Mouse (Mus musculus): ENCODE results near the gene Derl3. TPM values are rescaled to one million over a fixed set of nuclear protein-coding genes. Genes with fewer than 3 reads are reported as not detected.

The Derl3 gene
- total and polyA plus RNA-seq, 3 experiments, result 13.1 to 36.6 (median 36.2) TPM

DNA sequence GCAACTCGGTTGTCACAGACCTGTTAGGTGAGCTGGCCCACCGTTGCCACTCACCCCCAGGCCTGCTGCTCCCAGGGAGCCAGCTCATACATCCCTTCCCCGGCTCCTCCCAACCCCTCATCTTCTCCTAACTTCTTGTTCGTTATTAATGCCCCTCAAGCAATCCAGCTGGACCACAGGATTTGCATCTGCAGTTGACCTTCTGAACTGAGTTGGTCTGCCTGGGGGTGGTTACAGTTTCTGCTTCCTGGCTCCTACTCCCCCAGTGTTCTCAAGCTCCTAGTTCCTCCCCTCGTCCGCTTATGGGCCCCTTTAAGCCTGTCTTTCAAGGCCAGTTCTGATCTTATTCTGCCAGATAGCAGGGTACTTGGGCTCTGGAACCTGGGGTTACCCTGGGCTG lies 1.4 kb downstream of the Derl3 start:
- H3K36me3 ChIP-seq (replicated peaks in 1 of 2; ENCODE audit: control insufficient read depth in 1 of 2, insufficient read depth in 1 of 2, low read length in 1 of 2), result peaks cover 7 to 56% of the 10 kb centered on the region in 2 experiments

DNA sequence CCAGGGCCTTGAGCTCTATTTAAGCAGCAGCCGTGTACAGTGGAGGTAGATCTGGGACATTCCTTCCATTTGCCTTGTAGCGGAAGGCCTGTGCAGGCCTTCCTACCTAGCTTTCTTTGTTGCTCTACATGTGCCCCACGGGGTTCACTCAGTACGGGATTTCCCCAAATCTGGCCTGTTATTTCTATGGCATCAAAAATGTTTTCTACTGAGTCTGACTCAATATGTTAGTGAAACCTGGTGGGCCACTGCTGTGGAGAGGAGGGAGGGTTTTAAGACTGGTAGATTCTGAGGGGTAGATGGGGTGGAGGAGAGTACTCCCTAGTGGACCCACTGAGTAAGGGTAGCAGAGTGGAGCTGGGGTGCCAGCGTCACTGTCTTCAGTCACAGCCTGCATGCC lies 2.5 kb downstream of the Derl3 start:
- Histone ChIP-seq H3K4me1 (ENCODE audit: control insufficient read depth in 1 of 2, insufficient read depth in 2 of 2) (peaks cover 33 to 70% of the 10 kb centered on the region in 2 experiments), H3K9ac (ENCODE audit: insufficient read depth, low read depth) (peak overlapping the region; percentile 51; the same call in 1 of the 2 replicates), H3K9me3 (replicated peaks; ENCODE audit: low read length) (no peaks in the 10 kb centered on the region), H3K27ac (ENCODE audit: insufficient read depth, low read depth) (peak overlapping the region; percentile 99), H3K4me2 (ENCODE audit: insufficient read depth, low read depth, poor library complexity, severe bottlenecking) (peak overlapping the region; percentile 76), H3K36me3 (replicated peaks in 1 of 2; ENCODE audit: control insufficient read depth in 1 of 2, insufficient read depth in 1 of 2, low read length in 1 of 2) (peaks cover 16 to 67% of the 10 kb centered on the region in 2 experiments), H3K79me2 (replicated peaks; ENCODE audit: control insufficient read depth, extremely low read depth, insufficient read depth, poor library complexity, severe bottlenecking) (no peaks in the 10 kb centered on the region; the same call in 1 of the 2 replicates), H3K4me3 (replicated peaks in 1 of 3; ENCODE audit: low read depth in 2 of 3, low read length in 2 of 3, poor library complexity in 1 of 3) (peak overlapping the region; percentile 1 to 55 (median 46)), H3K27me3 (replicated peaks) (no peaks in the 10 kb centered on the region)
- peak; percentile 81 for DNase-seq (ENCODE audit: extremely low read depth)
- dilution Hi-C loops (cut with MboI; ENCODE audit: extremely low pct_ligation_motif_present, extremely low pct_unique_long_range_greater_than_20kb, low sequenced_read_pairs), result no loop called here
- in situ Hi-C loops (cut with MboI; ENCODE audit: low pct_ligation_motif_present, low pct_unique_long_range_greater_than_20kb, low sequenced_read_pairs), result loop anchor here (5.0 kb wide), 1 partner anchor 42 kb away; the partner anchor contains the start of gene Mmp11
- TF ChIP-seq KAT2A (IDR thresholded peaks at IDR 0.05; ENCODE audit: insufficient replicate concordance, low read length) (no peak), ZKSCAN1 (IDR thresholded peaks at IDR 0.05; ENCODE audit: borderline replicate concordance, low read depth, low read length) (no peak), ELF1 (IDR thresholded peaks at IDR 0.05; ENCODE audit: low read depth, low read length) (peak; percentile 41; the same call in 1 of the 2 replicates), SIN3A (IDR thresholded peaks at IDR 0.05; ENCODE audit: low read length) (peak; percentile 56; the same call in 1 of the 2 replicates), MAX (IDR thresholded peaks at IDR 0.05; ENCODE audit: low read length) (no peak), NELFE (IDR thresholded peaks at IDR 0.05; ENCODE audit: low read depth, low read length) (no peak), ETS1 (conservative IDR thresholded peaks at IDR 0.05; ENCODE audit: low read depth, low read length) (peak; percentile 65; the same call in 1 of the 2 replicates), POLR2AphosphoS2 (IDR thresholded peaks at IDR 0.05; ENCODE audit: low read depth, low read length) (no peak), CHD2 (IDR thresholded peaks at IDR 0.05; ENCODE audit: low read length) (no peak), ZNF384 (IDR thresholded peaks at IDR 0.05; ENCODE audit: low read depth, low read length) (peak; percentile 36), MYC (IDR thresholded peaks at IDR 0.05; ENCODE audit: low read depth, low read length) (no peak), RCOR1 (conservative IDR thresholded peaks at IDR 0.05; ENCODE audit: low read depth, low read length) (peak; percentile 39; the same call in 1 of the 2 replicates), CHD1 (IDR thresholded peaks at IDR 0.05; ENCODE audit: low read depth, low read length) (no peak), JUND (conservative IDR thresholded peaks at IDR 0.05; ENCODE audit: low read depth, low read length) (peak; percentile 74), MXI1 (IDR thresholded peaks at IDR 0.05; ENCODE audit: low read depth, low read length) (peak; percentile 40), ZC3H11A (IDR thresholded peaks at IDR 0.05; ENCODE audit: low read depth, low read length) (no peak), USF1 (IDR thresholded peaks at IDR 0.05; ENCODE audit: low read depth, low read length) (no peak), EP300 (IDR thresholded peaks at IDR 0.05; ENCODE audit: low read length) (peak; percentile 78), GABPA (IDR thresholded peaks at IDR 0.05; ENCODE audit: insufficient replicate concordance, low read depth, low read length) (no peak), PAX5 (IDR thresholded peaks at IDR 0.05; ENCODE audit: low read length) (no peak)

More for the DNA sequence above, 1.4 kb downstream of the Derl3 start:
- Histone ChIP-seq H3K4me2 (ENCODE audit: insufficient read depth, low read depth, poor library complexity, severe bottlenecking) (peak overlapping the region; percentile 76), H3K79me2 (replicated peaks; ENCODE audit: control insufficient read depth, extremely low read depth, insufficient read depth, poor library complexity, severe bottlenecking) (no peaks in the 10 kb centered on the region), H3K27ac (ENCODE audit: insufficient read depth, low read depth) (peak overlapping the region; percentile 99), H3K27me3 (replicated peaks) (no peaks in the 10 kb centered on the region), H3K9ac (ENCODE audit: insufficient read depth, low read depth) (peak overlapping the region; percentile 51), H3K4me1 (ENCODE audit: control insufficient read depth in 1 of 2, insufficient read depth in 2 of 2) (peaks cover 33 to 72% of the 10 kb centered on the region in 2 experiments), H3K4me3 (replicated peaks in 1 of 3; ENCODE audit: low read depth in 2 of 3, low read length in 2 of 3, poor library complexity in 1 of 3) (peak overlapping the region; percentile 46 to 55 (median 47)), H3K9me3 (replicated peaks; ENCODE audit: low read length) (no peaks in the 10 kb centered on the region)
- peak; percentile 74 for DNase-seq (ENCODE audit: extremely low read depth)
- TF ChIP-seq UBTF (IDR thresholded peaks at IDR 0.05; ENCODE audit: low read depth, low read length), result no peak
- TF ChIP-seq ZKSCAN1 (IDR thresholded peaks at IDR 0.05; ENCODE audit: borderline replicate concordance, low read depth, low read length), result no peak
- peak; percentile 53 for TF ChIP-seq EP300 (IDR thresholded peaks at IDR 0.05; ENCODE audit: low read length)
- TF ChIP-seq RAD21 (IDR thresholded peaks at IDR 0.05; ENCODE audit: low read depth, low read length), result no peak
- TF ChIP-seq CTCF (conservative IDR thresholded peaks at IDR 0.05 in 1 of 2, IDR thresholded peaks at IDR 0.05 in 1 of 2; ENCODE audit: low read depth in 2 of 2, low read length in 2 of 2), result no peak
- TF ChIP-seq ELF1 (IDR thresholded peaks at IDR 0.05; ENCODE audit: low read depth, low read length), result 0 out of 2 replicates have a peak, but pooled peaks have one; percentile 29
- TF ChIP-seq ZNF384 (IDR thresholded peaks at IDR 0.05; ENCODE audit: low read depth, low read length), result no peak
- no peak for TF ChIP-seq MEF2A (IDR thresholded peaks at IDR 0.05; ENCODE audit: borderline replicate concordance, low read depth, low read length)
- no peak for TF ChIP-seq JUND (conservative IDR thresholded peaks at IDR 0.05; ENCODE audit: low read depth, low read length)
- peak; percentile 46 for TF ChIP-seq ETS1 (conservative IDR thresholded peaks at IDR 0.05; ENCODE audit: low read depth, low read length)
- no peak for TF ChIP-seq HCFC1 (IDR thresholded peaks at IDR 0.05; ENCODE audit: low read depth, low read length)
- peak; percentile 65 for TF ChIP-seq BHLHE40 (IDR thresholded peaks at IDR 0.05; ENCODE audit: low read depth, low read length)
- TF ChIP-seq MYC (IDR thresholded peaks at IDR 0.05; ENCODE audit: low read depth, low read length), result no peak
- no peak for TF ChIP-seq POLR2AphosphoS2 (IDR thresholded peaks at IDR 0.05; ENCODE audit: low read depth, low read length)
- peak; percentile 52; the same call in 1 of the 2 replicates for TF ChIP-seq IRF4 (IDR thresholded peaks at IDR 0.05; ENCODE audit: low read depth, low read length)
- no peak for TF ChIP-seq MAX (IDR thresholded peaks at IDR 0.05; ENCODE audit: low read length)
- no peak for TF ChIP-seq CHD2 (IDR thresholded peaks at IDR 0.05; ENCODE audit: low read length)
- TF ChIP-seq SIN3A (IDR thresholded peaks at IDR 0.05; ENCODE audit: low read length), result peak; percentile 50; the same call in 1 of the 2 replicates
- 0 out of 2 replicates have a peak, but pooled peaks have one; percentile 35 for TF ChIP-seq MAFK (IDR thresholded peaks at IDR 0.05; ENCODE audit: insufficient replicate concordance, low read length)
- TF ChIP-seq TBP (conservative IDR thresholded peaks at IDR 0.05; ENCODE audit: low read depth, low read length), result no peak
- peak; percentile 44; the same call in 1 of the 2 replicates for TF ChIP-seq TCF12 (IDR thresholded peaks at IDR 0.05; ENCODE audit: low read depth, low read length)
- TF ChIP-seq ZMIZ1 (IDR thresholded peaks at IDR 0.05; ENCODE audit: low read depth, low read length), result peak; percentile 47; the same call in 1 of the 2 replicates
- TF ChIP-seq GABPA (IDR thresholded peaks at IDR 0.05; ENCODE audit: insufficient replicate concordance, low read depth, low read length), result no peak
- TF ChIP-seq KAT2A (IDR thresholded peaks at IDR 0.05; ENCODE audit: insufficient replicate concordance, low read length), result no peak
- no peak for TF ChIP-seq USF1 (IDR thresholded peaks at IDR 0.05; ENCODE audit: low read depth, low read length)
- TF ChIP-seq MXI1 (IDR thresholded peaks at IDR 0.05; ENCODE audit: low read depth, low read length), result peak; percentile 10; the same call in 1 of the 2 replicates
- TF ChIP-seq POLR2A (IDR thresholded peaks at IDR 0.05; ENCODE audit: low read depth, low read length), result no peak; the same call in 1 of the 2 replicates
- no peak for TF ChIP-seq JUN (IDR thresholded peaks at IDR 0.05; ENCODE audit: insufficient read depth, low read depth, low read length)
- no peak for TF ChIP-seq PAX5 (IDR thresholded peaks at IDR 0.05; ENCODE audit: low read length)
- TF ChIP-seq MAZ (IDR thresholded peaks at IDR 0.05; ENCODE audit: low read depth, low read length), result 0 out of 2 replicates have a peak, but pooled peaks have one; percentile 59
- dilution Hi-C loops (cut with MboI; ENCODE audit: extremely low pct_ligation_motif_present, extremely low pct_unique_long_range_greater_than_20kb, low sequenced_read_pairs) (no loop called here), in situ Hi-C loops (cut with MboI; ENCODE audit: low pct_ligation_motif_present, low pct_unique_long_range_greater_than_20kb, low sequenced_read_pairs) (no loop called here)

Measured in CH12.LX (cell line).